Mouse (Mus musculus): Measurements from ENCODE around the gene Grk5.
"Not testable (repeated sequence)": the region's sequence is repeated elsewhere in the genome, so short reads cannot be mapped to it uniquely, and the experiment has no call there.

Gene Grk5

DNA sequence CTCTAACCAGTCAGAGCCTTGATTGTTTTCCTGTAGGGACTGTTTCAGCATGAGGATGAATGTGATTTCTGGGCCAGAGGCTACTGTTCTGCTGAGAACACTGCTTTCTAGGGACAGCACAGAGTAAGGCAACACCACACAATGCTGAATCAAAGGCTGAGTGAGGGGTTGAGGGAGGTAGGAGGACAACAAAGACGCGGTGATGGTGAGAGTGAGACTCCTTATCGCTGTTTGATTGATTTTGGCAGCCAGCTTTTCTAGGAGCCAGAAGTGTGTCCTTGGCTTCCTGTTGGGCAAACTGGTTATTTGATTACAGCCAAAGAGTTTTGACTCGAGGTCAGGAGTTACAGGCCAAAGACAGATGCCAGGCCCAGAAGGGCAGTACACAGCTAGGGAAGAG, 25.7 kb downstream of the Grk5 start:
- no peak for DNase-seq

DNA sequence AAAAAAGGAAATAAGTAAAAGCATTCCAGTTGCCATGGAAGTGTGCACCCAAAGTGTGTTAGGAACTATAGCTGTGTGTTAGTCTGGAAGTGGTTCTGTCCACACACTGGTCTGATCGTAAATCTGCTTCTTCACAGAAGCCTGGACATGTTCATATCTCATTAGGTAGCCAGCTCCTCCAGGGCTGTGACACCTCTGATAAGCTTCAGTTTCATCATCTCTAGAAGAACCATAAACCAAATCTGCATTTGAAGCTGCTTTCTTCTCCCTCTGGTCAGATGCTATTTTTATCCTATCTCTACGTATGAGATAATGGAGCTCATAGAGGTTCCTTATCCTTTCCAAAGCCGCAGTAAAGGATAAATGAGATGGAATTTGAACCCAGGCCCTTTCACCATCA, 26.3 kb downstream of the Grk5 start:
- DNase-seq = no peak

DNA sequence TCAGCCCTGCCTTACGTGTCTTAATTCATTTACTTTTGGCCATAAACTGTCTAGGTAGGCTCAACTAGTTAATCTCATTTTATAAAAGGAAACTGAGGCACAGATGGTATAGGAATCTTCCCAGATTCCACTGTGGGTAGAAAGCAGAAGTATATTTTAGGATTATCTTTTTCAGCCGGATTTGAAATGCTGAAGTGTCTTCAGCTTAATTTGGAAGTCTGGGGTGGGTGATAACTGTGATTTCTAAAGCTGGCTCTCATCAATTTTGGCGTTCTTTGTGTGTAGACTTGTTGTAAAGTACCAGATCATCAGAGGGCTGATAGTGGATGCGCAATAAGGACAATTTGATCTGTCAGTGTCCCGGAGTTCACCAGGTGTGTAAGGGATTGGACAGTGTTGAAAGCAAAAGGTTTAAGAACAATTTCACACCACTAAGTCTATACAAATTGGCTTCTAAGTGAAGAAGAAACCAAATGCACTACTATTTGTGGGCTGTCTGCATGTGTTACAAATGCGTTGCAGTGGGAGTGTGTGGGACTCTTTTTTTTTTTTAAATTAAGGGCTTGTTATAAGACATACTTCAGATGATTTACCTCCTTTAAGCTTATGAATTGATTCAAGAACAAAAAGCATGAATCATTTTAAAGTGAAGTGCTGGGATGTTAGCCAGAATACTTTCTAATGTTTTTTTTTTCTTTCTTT, 27.5 kb downstream of the Grk5 start:
- DNase-seq = no peak

DNA sequence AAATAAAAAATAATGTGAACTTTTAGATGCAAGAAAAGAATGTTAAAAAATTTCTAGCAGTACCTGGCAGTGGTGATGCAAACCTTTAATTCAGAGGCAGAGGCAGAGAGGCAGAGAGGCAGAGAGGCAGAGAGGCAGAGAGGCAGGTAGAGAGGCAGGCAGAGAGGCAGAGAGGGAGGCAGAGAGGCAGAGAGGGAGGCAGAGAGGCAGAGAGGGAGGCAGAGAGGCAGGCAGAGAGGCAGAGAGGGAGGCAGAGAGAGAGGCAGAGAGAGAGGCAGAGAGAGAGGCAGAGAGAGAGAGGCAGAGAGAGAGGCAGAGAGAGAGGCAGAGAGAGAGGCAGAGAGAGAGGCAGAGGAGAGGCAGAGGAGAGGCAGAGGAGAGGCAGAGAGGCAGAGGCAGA, 35.0 kb downstream of the Grk5 start:
- DNase-seq = not testable (repeated sequence)

DNA sequence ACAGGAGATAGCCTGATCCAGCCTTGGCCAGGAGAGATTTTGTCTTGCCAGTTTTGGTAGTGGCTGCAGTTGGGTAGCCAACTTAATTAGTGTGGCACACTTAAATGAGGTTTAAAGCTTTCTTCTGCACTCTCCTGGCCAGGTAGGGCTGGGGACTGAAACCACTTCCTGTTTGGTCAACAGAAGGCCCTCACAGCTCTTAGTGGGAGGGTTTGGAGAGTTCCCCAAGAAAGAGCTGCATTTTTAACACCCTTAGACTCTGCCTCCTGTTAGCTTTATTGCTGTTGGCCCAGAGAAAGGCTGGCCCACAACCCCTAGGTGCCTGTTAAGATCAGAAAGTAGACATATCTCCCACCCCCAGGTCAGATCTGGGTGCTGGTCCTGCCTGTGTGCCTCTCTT, 45.5 kb downstream of the Grk5 start:
- DNase-seq = no peak

DNA sequence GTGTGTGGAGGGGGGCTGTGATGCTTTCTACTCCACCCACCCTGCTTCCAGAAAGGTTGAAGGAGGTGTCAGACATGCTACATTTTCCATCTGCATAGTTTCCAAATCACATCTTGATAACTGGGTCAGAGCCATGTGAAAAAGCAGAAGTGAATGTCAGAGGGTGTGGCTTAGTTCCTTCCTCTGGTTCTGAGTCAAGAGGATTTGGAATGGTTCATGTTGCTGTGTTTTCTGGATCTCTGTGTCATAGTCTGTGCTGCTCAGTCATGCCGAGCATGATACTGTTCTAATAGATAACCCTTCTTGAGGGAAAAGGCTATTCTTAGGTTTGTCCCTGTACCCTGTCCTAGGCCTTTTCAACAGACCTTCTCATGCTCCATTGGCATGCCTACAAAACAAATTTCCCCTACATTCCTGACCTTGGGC, 50.4 kb downstream of the Grk5 start:
- DNase-seq = peak; percentile 53

DNA sequence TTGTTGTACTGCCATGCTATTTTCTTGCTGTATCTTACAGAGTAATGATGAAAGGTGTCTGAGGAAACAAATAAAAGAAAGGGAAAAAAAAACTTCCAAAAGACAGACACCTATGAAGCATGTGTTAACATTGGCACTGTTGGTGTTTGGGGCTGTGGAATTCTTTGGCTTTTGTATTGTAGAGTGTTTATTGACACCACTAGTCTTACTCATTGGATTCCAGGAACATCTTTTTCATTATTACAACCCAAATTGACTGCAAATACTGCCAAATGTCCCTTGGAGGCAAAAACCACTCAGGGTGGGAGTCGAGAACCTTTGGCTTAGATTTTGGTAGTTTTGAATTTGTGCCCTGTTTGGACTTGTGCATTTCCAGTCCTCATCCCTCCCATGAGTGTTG, 51.3 kb downstream of the Grk5 start:
- DNase-seq = no peak

DNA sequence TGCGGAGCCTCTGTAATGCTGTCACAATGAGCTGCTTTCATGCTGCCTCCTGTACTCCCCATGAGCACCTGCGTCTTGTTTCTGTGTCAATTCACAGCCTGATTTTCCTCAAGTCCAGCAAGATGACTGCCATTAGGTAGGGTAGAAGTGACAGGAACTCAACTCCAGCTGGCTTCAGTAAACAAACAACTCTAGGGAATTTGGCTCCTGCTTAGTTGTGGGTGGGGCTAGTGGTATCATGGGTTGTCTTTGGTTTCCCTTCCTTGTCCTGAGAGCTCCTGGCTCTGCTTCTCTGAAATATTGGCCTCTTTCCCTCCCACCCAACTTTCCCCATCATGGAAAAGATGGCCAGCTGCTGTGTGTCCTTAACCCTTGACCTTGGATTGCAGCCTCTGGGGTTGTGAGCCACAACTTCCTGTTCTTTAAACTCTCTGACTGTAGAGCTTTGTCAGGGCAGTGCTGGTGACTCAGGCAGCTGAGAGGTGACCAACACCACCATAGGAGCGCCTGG, 56.3 kb downstream of the Grk5 start:
- peak; percentile 67 for DNase-seq

DNA sequence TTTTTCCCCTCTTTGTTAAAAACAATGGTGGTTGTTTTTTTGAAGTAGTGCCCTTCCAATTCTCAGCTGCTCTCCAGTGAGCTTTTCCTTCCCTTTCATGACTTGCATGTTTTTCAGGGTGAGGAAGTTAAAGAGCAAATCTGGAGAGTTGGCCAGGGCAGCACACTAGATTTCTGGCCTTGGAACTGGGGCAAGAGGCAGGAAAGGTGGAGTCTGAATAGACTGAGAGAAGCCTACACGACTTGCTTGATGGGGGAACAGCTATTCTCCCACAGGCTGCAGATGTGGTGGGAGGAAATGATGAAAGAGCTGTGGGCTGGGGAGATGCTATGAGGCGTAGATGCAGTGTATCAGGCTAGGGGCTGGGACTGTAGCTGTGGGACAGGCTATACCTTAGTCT, 57.1 kb downstream of the Grk5 start:
- DNase-seq = peak; percentile 33

DNA sequence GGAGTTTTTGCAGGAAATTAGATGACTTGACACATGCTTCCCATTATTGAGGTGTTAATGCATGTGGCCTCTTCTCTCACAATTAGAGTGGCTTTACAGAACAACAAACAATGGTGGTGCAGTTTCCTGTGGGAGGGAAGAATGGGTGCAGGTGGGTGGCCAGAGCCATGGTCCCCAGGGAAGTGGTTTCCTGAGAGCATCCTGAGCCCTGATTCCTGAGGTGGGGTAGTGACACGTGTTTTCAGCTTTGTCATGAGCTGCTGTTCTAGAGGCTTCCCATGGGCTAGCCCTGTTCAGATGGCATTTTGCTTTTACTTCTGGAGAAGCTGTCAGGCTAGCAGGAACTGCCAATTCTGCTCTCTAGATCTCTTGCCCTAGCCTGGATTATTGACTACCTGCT, 59.4 kb downstream of the Grk5 start:
- DNase-seq = no peak

DNA sequence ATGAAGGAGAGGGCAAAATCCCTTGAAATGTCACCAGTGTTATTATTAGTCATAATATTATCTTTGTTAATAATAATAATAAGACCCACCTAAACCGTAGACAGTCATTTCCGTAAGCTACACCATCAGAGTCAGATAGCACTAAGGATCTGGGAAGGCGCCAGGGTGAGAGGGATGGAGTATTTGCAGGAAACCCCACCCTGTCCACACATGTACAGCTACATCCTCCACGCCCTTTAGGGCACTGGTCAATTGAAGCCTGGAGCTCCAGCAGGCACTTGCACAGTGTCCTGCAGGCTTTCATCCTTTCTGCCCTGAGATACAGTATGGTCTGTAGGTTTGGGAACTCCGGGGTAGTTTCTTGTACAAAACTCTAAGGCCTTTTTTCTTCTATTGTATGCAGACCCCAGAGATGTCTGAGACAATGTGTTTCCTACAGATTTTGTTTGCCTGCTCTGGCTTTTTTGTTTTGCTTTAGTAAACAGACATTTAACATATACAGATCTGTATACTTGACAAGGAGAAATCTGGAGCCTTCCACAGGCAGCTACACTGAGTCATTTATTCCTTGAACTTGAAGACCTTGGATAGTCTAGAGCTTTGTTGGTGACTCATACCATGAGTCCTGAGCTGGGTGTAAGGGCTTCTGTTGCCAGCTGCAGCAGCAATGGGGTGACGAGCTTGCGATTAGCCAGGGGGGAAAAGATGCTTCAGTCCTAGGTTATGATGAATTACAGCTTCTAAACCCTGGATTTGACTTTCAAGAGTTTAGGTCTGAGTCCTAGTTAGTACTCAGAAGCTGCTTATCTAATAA, 60.7 kb downstream of the Grk5 start:
- DNase-seq = peak; percentile 54

DNA sequence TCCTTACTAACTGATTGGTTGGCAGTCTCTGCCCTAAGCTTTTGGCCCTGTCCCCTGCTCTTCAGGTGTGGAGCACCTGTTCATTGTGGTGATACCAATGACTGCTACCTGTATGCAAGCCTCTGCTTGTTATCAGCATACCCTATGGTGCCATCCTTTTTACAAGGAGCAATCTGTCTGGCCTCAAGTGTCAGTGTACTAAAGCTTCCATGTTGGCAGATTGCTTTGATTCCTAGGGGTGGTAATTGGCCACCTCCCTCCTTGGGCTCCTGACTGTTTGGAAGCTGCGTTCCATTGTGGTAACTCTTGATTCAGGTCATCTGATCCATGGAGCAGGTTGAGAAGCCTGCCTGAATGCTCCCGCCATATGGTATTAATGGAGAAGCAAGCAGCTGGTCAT, 65.6 kb downstream of the Grk5 start:
- DNase-seq = no peak

DNA sequence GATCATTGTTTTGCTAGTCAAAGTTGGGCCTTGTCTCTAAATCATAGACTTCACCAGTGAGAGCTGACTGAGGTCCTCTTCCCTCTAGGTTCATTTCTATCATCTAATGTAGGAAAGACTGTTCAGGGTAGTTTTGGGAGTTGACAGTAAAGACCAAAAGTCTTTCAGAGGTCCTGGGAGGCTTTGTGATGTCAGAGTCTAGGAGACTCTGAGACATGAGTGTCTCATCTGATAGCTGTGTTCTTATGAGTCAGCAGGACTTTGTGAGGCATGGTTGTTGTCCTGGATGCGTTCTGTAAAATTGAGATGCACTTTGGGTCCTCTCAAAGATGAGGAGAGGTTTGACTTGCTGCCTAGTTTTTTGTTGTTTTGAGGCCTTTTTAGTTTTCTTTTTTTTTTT, 66.2 kb downstream of the Grk5 start:
- DNase-seq = no peak

DNA sequence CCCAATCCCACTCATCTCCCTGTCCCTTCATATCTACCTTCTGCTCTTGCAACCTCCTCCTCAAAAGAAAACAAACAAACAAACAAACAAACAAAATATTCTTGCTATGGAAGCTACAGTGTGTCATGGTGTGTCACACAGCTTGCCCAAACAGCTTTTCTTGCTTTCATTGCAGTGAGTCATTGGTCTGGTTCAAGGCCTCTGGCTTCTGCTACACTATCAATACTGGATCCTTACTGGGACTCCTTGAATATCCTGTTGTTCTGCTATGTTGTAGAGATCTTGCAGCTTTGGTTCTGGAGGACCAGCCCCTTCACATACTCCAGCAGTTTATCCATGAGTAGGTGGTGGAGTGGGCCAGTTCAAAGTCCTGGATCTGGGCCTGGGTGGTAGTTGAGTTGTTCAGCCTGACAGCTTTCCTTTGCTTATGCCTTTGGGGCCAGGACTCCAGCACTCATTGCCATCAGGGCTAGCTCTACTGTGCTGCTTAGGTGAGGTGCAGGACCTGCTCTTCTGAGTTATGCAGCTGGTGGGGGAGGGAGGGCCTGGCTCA, 66.7 kb downstream of the Grk5 start:
- no peak for DNase-seq

DNA sequence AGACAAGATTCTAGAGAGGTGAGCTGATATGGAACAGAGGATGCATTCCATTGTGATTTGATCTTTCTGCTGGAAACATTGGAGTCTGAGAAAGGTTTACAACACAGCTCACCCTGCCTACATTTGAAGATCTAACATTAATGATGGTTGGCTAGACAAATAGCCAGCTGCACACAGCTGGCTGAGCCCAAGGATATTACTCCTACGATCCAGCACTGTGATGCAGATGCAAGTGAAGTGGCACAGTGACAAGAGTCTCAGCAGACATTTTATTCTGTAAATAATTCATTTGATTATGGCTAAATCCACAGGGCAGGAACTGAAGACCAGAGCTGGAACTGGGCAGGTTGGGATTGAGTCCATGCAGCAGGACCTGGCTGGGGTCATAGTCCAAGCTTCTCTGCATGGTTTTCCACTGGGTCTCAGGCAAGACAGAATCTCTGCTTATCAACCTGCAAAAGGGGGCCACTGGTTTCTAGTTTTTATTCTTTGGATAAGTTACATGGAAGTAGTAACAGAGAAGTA, 70.2 kb downstream of the Grk5 start:
- DNase-seq = peak; percentile 32

DNA sequence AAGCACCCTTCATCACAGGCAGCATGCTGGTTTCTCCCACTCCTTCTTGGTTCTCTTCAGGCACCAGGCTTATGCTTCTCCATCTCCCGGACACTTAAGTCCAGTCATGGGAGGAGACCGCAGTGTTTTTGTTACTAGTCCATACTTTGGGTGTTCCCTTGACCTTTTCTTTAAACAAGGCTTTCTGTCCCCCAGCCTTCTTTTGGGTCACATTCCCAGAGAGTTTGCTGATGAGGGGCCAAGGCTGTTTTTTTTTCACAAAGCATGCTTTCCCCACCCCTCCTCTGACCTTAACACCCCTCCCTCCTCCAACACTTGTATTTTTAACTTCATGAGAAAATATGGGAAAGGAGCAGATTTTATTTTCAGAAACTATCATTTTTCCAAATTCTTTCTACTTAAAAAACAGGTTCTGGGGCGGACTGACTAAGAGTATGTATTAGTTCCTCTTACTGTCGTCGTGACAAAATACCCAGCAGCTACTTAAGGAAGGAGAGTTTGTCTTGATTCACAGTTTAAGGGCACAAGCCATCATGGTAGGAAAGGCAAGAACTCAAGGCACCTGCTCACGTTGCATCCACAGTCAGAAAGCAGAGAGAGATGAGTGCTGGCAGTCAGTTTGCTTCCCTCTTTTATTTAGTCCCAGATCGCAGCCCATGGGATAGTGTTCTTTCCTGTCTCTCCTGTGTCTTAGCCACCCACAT, 73.0 kb downstream of the Grk5 start:
- no peak for DNase-seq

DNA sequence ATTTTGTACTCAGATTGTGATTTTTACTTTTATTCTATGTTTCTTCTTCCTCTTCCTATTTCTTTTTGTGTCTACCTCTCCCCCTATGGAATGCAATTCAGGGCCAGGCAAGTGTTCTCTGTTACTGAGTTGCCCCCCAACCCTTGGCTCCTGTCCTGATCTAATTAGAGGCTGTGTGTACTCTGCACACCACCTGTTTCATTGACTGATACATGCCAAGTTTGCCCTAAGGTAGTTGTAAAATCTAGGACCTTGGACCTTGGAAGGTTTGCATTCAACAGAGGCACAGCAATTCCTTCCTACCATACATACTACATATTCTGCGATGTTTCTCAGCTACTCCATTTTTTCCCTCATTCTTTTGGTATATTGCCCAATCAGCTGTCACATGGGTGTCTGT, 78.4 kb downstream of the Grk5 start:
- DNase-seq = no peak

DNA sequence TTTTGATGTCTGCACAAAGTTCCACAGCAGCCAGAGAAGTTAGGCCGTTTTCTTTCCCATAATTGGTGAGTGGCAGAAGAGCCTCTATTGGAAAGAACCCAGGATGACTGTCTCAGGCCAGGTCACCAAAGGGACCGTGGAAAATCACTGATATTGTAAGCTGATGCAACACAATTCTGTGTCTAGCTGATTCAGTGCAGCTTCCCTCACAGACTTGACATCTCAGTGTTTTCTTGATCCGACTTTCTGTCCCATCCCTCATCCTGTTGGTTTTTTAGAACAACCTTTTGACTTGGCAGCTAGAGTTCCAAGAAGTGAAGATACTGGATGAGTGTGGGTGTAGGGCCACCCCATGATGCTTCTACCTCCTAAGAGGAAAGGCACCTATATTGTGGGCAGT, 80.9 kb downstream of the Grk5 start:
- no peak for DNase-seq

DNA sequence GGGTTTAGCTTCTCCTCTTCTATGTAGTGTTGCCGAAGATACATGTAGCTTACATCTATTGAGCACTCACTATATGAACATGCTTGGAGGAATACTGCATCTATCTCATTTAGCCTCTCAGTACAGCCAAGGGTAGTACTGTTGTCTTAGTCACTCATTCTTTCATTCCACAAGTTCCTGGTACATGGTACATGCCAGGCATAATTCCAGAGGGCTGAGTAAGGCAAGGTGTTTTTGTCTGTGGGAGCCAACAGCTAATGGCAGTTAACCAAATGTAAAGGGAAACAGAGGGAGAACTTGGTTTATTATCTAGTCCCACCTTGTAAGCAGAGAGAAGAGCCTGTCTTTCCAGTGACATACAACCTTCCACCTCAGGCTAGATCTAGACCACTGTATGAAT, 82.0 kb downstream of the Grk5 start:
- DNase-seq = no peak

DNA sequence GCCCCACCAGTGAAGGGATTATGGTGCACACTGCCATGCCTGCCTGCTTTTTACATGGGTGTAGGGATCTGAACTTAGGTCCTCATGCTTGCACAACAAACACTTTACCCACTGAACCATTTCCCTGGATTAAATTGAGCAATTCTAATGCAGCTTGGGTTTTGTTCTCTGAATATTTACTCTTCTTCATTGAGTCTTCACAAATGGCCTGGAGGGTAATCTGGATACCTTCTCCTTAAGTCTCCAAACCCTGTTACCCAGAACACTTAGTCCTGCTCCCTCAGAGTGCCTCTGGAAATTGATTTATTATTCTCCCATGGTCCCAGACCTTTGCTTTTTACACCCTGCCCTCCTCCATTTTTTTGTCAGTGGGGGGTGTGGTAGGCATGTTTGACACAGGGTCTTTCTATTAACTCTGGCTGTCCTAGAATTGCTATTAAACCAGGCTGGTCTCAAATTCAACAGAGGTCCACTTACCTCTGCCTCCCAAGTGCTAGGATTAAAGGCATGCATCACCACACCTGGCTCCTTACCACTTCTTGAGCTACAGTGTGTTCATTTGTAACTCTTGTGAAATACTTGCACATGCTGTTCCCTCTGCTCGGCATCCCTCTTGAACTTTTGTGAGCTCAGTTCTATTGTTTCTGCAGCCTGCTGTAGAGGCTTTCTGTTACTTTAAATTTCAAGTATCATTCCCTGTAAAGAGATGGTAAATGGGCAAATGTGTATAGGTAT, 82.9 kb downstream of the Grk5 start:
- DNase-seq = no peak

DNA sequence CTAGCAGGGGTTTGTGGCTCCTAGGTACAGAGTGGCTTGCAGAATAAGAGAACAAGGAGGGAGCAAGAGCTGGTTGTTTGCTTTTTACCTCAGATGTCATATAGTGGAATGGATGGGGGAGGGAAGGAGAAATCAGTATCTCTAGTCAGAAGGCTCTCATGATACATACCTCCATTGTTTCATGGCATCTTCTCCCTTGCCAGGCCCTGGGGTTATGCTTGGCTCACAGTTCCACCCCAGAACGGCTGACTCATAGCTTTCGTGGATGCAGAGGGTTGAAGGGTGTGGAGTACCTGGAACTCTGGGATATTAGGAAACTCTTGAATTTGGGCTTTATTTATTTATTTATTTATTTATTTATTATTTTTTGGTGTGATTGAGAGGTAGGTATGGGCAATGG, 84.0 kb downstream of the Grk5 start:
- DNase-seq = no peak

DNA sequence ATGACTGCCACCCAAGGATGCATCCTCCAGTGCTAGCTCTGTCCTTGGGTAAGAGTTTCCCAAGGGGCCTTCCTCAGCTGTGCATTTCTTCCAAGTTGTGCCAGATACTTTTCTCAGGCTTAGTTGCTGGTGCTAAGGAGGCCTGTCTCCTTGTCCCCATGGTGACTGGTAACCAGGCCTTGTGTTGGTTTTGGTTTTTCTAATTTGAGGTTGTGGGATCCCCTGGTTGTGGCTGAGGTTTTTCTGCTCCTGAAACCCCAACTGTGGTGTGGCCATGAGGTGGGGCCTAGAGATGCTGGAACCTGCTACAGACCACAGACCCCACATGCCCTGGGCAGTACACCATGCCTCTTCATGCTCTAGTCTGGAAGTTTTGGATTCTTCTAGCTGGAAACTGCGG, 90.0 kb downstream of the Grk5 start:
- no peak for DNase-seq

DNA sequence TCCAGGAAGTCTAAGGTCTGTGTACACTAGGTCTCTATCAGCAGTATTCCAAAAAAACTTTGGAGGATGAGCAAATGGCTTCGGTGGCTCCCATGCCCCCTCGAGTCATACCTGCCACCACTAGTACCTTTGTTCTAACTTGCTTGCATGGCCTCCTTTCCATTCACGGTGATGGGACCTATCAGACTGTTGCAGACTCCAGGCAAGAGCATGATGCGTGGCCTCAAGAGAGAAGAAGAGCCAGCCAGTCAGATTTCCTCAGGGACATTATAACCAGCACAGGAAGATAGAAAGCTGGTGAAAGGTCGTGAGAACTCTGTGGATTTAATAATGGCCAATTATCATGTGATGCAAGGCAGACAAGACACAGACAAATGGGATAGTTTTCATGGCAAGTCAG, 91.8 kb downstream of the Grk5 start:
- no peak for DNase-seq
